Mouse (Mus musculus) naive thymus-derived CD4-positive, alpha-beta T cell, adult 2 months (primary cell): ENCODE measurements around the gene Kcne1.
A peak's percentile ranks its signal among the peaks of the same experiment; 100 is the strongest.

ENCODE experiments used
- DNase-seq: peaks from one replicate; pipeline ENCODE4 v3.0.0-alpha.2; 2011; ENCODE audit warnings: low read depth

The Kcne1 gene

GRCm38 (mm10) chr16:92305519-92305918 lies 53.7 kb downstream of the Kcne1 start:
- DNase-seq = peak; percentile 46

- DNase-seq = peak; percentile 12
These were observed 56.8 kb downstream of the Kcne1 start for GRCm38 (mm10) chr16:92302506-92302905.

- DNase-seq = peak; percentile 26
These were observed 57.3 kb downstream of the Kcne1 start for GRCm38 (mm10) chr16:92301989-92302388.

GRCm38 (mm10) chr16:92301412-92301806 lies 57.9 kb downstream of the Kcne1 start:
- DNase-seq = no peak

DNA sequence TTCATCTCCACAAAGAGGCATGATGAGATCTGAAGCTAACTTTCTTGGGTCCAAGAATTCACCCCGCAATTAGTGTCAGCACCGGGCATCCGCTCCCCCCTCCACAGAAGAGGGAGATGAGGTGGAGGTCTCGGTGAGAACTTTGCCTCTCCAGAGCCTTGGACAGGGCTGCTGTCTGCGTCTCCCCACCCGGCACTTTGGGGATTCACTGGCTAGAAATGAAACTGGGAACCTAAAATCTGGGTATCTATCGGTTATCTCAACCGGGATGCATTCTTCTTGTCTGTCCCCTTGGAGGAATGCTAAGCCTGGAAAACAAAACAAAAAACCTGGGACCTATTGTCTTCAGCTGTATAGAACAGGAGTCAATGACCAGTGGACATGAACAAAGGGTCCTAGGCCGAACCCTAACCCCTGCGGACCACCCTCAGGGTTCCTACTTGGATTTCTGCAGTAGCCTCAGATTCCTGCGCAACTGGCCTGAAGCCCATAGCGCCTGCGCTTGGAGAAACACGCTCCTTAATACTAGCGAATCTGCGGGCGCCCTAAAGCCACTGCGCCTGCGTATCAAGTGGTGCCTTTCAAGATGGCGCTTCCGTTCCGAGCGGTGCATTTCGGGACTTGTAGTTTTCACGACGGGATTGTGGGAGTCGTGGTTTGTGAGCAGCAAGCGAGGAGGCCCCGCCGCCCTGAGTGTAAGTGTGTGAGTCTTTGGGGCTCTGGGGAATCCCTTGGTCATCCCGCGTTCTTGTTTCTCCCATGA lies 58.4 kb downstream of the Kcne1 start, which contains the start of gene Smim11:
Gene Smim11, plus strand, starts transcription at position 638 of the 763 bp plus-strand sequence.
- peak; percentile 96 for DNase-seq
